Mouse (Mus musculus) kidney, adult 2 months (tissue): ENCODE data around the gene Cnr2.

Experiments used
- CTCF ChIP-seq: fragments of 200-500 bp; conservative IDR thresholded peaks from 2 replicates; pipeline ENCODE4 v1.5.1; 2011; ENCODE audit warnings: low read depth, mild to moderate bottlenecking, control low read depth, low read length, moderate library complexity, mixed read lengths; ENCODE audit not compliant: insufficient read depth, insufficient read length
- POLR2A ChIP-seq: fragments of 200-500 bp; IDR thresholded peaks from one replicate; pipeline ENCODE4 v1.6.1; 2011; ENCODE audit warnings: low read depth, low read length, control low read depth

DNA sequence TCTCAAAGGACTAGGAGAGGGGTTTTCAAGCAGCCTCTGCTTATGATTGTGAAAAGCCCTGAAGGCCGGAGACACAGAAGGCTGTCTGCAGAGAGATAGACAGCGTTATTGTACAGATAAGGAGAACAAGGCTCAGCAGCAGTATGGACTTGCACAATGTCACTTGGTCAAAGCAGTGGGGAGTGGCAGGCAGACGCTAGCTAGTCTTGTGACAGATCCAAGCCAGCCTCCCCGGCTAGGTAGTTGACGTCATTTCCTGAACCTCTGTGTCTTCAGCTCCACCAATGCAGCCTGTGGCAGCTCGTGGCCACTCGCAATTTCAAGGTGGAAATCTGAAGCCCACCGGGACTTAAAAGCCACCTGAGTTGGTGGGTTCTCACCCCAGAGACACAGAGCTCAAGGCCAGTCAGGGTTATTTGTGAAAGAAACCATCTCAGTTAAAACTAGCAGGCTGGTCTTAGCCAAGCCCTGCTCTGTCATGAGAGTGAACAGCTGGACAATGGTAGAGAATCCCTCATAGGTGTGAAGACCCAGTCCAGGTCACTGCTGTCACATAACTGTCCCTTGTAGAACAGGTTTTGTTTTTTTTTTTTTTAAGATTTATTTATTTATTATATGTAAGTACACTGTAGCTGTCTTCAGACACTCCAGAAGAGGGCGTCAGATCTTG lies 3.3 kb downstream of the Cnr2 start:
- no peak for TF ChIP-seq POLR2A
- no peak for TF ChIP-seq CTCF
